Mouse (Mus musculus): ENCODE data around the gene Cntrl.

Gene Cntrl

GRCm38 (mm10) chr2:35109141-35109923 lies at the start of gene Cntrl:
Cntrl (plus strand) TSS chr2:35109492.
- DNase-seq (ENCODE audit: low spot score in 2 of 2), result peak; percentile 96

- no peak for DNase-seq (ENCODE audit: low spot score in 2 of 2)
Measured at GRCm38 (mm10) chr2:35060256-35060655, 49.0 kb upstream of the Cntrl start.

- no peak for DNase-seq (ENCODE audit: low spot score in 2 of 2)
Measured at GRCm38 (mm10) chr2:35060897-35061296, 48.4 kb upstream of the Cntrl start.

- DNase-seq (ENCODE audit: low spot score in 2 of 2), result no peak
Measured at GRCm38 (mm10) chr2:35061338-35061737, 48.0 kb upstream of the Cntrl start, which contains the start of gene Hc. Hc (minus strand) TSS chr2:35061438.

GRCm38 (mm10) chr2:35063333-35064030 lies 45.8 kb upstream of the Cntrl start:
- DNase-seq (ENCODE audit: low spot score in 2 of 2), result no peak

- DNase-seq (ENCODE audit: low spot score in 2 of 2), result no peak
Measured at GRCm38 (mm10) chr2:35066525-35067082, 42.7 kb upstream of the Cntrl start.

- DNase-seq (ENCODE audit: low spot score in 2 of 2), result no peak
Measured at GRCm38 (mm10) chr2:35067117-35067516, 42.2 kb upstream of the Cntrl start.

- DNase-seq (ENCODE audit: low spot score in 2 of 2), result no peak
Measured at GRCm38 (mm10) chr2:35069124-35069523, 40.2 kb upstream of the Cntrl start.

- DNase-seq (ENCODE audit: low spot score in 2 of 2), result no peak
Measured at GRCm38 (mm10) chr2:35070275-35070674, 39.0 kb upstream of the Cntrl start.

GRCm38 (mm10) chr2:35072547-35072946 lies 36.7 kb upstream of the Cntrl start:
- no peak for DNase-seq (ENCODE audit: low spot score in 2 of 2)

GRCm38 (mm10) chr2:35074328-35074727 lies 35.0 kb upstream of the Cntrl start:
- DNase-seq (ENCODE audit: low spot score in 2 of 2), result no peak

GRCm38 (mm10) chr2:35079166-35079565 lies 30.1 kb upstream of the Cntrl start:
- DNase-seq (ENCODE audit: low spot score in 2 of 2), result no peak

- DNase-seq (ENCODE audit: low spot score in 2 of 2), result no peak
Measured at GRCm38 (mm10) chr2:35087418-35087817, 21.9 kb upstream of the Cntrl start.

- no peak for DNase-seq (ENCODE audit: low spot score in 2 of 2)
Measured at GRCm38 (mm10) chr2:35100529-35100928, 8.8 kb upstream of the Cntrl start.

GRCm38 (mm10) chr2:35101443-35101842 lies 7.8 kb upstream of the Cntrl start, which contains the start of gene AI182371:
AI182371 (minus strand) TSS chr2:35101543.
- no peak for DNase-seq (ENCODE audit: low spot score in 2 of 2)

GRCm38 (mm10) chr2:35102777-35103176 lies 6.5 kb upstream of the Cntrl start:
- DNase-seq (ENCODE audit: low spot score in 2 of 2), result no peak

GRCm38 (mm10) chr2:35103558-35103957 lies 5.7 kb upstream of the Cntrl start:
- no peak for DNase-seq (ENCODE audit: low spot score in 2 of 2)

- no peak for DNase-seq (ENCODE audit: low spot score in 2 of 2)
Measured at GRCm38 (mm10) chr2:35104843-35105242, 4.4 kb upstream of the Cntrl start.

GRCm38 (mm10) chr2:35107984-35108635 lies 1.2 kb upstream of the Cntrl start:
- DNase-seq (ENCODE audit: low spot score in 2 of 2), result peak; percentile 33 to 58

- peak; percentile 68 to 70 for DNase-seq (ENCODE audit: low spot score in 2 of 2)
Measured at GRCm38 (mm10) chr2:35108712-35109111, 580 bp upstream of the Cntrl start.

- no peak for DNase-seq (ENCODE audit: low spot score in 2 of 2)
Measured at GRCm38 (mm10) chr2:35109924-35110304, 622 bp downstream of the Cntrl start.

- DNase-seq (ENCODE audit: low spot score in 2 of 2), result no peak
Measured at GRCm38 (mm10) chr2:35110521-35110920, 1.2 kb downstream of the Cntrl start.

Data from spleen, postnatal 36 days (tissue).